Mouse (Mus musculus) c-Kit-positive CD71-negative TER-119-negative erythroid progenitor cells, embryonic 14.5 days (primary cell): ENCODE measurements around the gene Samd4b.
"Not testable (repeated sequence)": the region's sequence is repeated elsewhere in the genome, so short reads cannot be mapped to it uniquely, and the experiment has no call there.

Source experiments
- DNase-seq: peaks from one replicate; pipeline ENCODE4 v3.0.0-alpha.2; 2013; ENCODE audit warnings: low read depth

The Samd4b gene

DNA sequence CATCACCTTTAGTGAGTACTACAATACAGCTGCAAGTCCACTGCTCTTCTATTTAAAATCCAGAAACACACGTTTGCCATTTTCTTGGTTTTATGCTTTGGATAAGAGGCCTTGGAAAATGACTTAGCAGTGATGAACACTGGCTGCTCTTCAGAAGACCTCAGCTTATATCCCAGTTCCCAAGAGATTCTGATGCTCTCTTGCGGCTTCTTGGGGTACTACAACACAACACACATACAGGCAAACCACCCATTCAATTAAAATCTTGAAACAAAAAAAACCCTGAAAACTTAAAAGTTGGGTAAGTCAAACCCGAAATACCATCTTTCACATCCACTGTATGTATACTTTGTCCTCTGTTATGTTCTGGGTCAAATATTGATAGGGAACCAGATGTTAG lies 199.9 kb downstream of the Samd4b start:
- peak; percentile 19 for DNase-seq

DNA sequence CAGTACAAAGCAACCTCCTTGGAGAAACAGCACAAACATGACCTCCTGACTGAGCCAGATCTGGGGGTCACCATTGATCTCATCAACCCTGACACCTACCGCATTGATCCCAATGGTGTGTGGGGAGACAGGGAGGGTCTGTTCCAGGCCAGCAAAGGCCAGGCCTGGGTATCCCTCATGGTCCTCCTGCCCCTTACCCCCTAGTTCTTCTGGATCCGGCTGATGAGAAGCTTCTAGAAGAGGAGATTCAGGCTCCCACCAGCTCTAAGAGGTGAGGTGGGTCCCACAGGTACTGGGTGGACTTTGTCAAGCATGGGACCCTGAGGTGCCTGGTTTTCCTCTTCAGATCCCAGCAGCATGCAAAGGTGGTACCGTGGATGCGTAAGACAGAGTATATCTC lies 202.5 kb downstream of the Samd4b start:
- DNase-seq: no peak

DNA sequence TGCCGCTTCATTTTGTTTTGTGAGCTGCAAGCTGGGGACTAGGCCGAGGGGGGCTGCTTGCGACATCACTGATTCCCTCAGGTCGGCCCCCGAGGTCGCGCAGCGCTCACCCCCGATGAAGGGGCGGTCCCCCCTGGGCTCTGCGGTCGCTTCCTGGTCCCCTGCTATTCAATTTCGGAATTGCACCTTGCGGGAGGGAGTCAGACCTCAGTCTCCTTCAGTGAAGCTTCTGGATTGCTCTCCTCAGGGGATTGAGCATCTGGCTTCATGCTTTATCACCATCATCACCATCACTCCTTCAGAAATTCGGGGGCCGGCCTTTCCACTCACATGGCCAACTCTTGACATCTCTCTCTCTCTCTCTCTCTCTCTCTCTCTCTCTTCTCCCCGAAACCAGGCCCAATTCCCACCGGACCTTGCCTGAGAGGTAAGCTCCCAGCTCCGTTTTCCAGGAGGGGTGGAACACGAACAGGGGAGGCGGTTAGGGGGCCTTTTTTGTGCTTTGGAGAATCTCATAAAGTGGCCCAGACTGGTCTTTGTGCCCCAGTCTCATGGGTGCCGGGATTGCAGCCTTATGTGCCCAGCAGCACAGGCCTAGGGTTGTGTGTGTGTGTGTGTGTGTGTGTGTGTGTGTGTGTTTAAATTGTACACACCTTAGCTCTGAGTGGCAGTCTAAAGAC lies 204.5 kb downstream of the Samd4b start:
- no peak for DNase-seq

- peak; percentile 97 for DNase-seq
Observed at GRCm38 (mm10) chr7:28392429-28393271, 205.3 kb downstream of the Samd4b start, which contains the start of the genes Med29 and Paf1. Med29 (minus strand) TSS chr7:28392708. Paf1 (plus strand) TSS chr7:28392951.

DNA sequence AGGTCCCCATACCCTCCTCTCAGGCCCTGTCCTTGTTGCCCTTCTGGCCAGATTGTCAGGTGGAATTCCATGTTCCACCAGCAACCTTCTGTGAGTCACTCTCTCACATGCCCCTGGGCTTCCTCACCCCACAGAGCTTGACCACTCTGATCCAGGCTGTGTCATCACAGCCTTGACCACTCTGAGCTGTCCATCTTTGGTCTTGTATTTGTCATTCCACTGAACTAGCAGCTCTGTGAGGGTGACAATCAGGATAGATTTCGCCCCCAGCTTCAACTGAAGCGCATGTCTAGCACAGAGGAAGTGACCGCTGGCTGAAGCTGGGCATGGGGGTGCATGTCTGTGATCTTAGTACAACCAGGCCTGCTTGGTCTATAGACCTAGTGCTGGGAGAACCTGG lies 207.6 kb downstream of the Samd4b start:
- DNase-seq: no peak

GRCm38 (mm10) chr7:28387384-28387783 lies 210.6 kb downstream of the Samd4b start:
- DNase-seq: not testable (repeated sequence)

DNA sequence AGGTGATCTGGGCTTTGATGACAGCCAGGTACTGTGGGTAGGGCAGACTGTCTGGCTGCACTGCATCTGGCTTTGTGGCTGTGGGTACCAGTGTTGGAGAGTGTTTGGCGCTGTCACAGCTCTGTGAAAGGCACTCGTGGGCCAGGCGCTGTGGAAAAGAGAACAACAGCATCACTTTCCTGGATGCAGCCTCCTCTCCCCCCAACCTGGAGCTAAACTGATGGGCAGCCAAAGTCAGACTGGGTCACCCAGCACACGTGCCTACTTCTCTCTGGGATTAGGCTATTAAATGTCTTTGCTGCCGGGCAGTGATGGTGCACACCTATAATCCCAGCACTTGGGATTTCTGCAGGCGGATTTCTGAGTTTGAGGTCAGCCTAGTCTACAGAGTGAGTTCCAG lies 211.1 kb downstream of the Samd4b start:
- DNase-seq: not testable (repeated sequence)

GRCm38 (mm10) chr7:28386462-28386861 lies 211.5 kb downstream of the Samd4b start:
- DNase-seq: peak; percentile 94

DNA sequence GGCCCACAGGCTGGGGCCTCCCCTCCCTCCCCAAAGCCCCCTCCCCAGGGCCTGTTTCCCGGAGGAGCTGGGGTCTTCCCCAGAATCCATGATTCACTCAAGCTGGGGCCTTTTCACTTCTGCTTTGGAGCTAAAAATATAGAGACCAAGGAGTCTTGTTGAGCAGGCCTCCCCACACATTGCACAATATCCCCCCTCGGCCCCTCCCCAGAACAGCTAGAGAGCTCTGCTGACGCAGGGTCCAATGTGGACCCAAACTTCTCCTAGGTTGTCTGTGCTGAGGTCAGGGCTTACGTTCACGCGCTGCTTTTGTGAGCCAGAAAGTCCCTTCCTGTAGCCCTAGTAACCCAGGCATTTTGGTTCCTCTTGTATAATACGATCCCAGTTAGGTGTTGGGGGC lies 211.9 kb downstream of the Samd4b start:
- peak; percentile 62 for DNase-seq

DNA sequence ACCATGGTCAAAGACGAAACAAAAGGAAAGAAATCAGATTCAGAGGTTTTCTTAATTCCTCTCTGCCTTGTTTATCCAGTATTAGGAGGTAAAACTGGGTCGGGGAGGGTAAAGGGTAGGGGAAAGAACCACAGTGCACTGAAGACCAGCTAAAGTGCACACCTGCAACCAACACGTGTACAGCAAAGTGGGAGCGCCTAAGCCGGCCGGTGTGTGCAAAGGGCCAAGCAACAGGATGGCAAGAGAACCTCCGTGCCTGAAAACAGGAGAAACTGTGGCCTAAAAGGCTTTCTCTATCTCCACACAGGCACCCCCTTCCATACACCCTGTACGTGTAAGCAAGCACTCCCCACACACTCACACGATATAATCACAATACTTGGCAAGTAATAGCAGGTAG lies 212.7 kb downstream of the Samd4b start:
- no peak for DNase-seq

GRCm38 (mm10) chr7:28384162-28384561 lies 213.8 kb downstream of the Samd4b start:
- DNase-seq: no peak

GRCm38 (mm10) chr7:28383606-28384005 lies 214.3 kb downstream of the Samd4b start:
- DNase-seq: no peak

- DNase-seq: peak; percentile 83
Observed at GRCm38 (mm10) chr7:28382981-28383396, 215.0 kb downstream of the Samd4b start.

GRCm38 (mm10) chr7:28382347-28382951 lies 215.5 kb downstream of the Samd4b start:
- DNase-seq: peak; percentile 62

- DNase-seq: peak; percentile 86
Observed at GRCm38 (mm10) chr7:28381938-28382337, 216.0 kb downstream of the Samd4b start.

- peak; percentile 93 for DNase-seq
Observed at GRCm38 (mm10) chr7:28381017-28381790, 216.7 kb downstream of the Samd4b start.

- no peak for DNase-seq
Observed at GRCm38 (mm10) chr7:28380237-28381016, 217.5 kb downstream of the Samd4b start, which contains the start of gene Zfp36. Zfp36 (minus strand) TSS chr7:28380253.

DNA sequence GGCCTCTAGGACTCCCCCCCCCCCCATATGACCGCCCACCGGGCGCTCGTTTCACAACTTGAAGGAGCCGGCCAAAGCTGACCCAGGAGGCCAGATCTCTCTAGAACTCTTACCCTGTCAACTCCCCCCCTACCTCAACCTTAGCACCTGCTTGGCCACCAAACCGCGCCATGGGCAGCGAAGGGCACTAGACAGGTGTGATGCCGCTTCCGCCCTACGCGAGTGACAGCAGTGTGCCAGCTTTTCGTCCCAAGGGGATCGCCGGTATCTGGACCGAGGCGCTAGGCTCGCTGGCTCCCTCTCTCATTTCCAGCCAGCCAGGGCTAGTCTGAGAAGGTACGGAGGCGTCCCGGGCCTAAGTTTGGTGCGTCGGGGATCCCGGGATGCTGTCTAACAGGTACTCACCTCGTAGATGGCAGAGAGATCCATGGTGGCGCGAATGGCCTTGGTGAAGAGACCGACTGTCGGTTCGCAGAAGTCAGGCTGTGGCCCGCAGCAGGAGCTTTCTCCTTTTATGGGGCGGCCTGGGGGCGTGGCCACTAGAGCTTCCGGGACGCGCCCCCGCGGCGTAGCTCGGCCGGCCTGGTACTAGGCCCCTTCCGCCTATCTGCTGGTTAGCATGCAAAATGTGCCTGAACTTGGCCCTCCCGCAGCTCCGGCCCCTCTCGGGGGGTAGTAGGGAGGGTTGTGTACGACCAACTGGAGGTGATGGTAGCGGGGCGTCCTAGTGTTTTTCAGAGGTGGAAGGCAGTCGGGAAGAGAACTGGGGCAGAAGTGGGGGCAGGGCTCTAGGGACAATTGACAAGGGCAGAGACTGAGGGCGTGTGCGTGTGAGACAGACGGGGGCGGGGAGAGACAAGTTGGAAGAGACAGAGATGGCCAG lies 218.9 kb downstream of the Samd4b start:
- DNase-seq: peak; percentile 94

- no peak for DNase-seq
Observed at GRCm38 (mm10) chr7:28378066-28378690, 219.8 kb downstream of the Samd4b start.
